Mouse (Mus musculus): ENCODE results near the gene Slfn2. TPM values are rescaled to one million over a fixed set of nuclear protein-coding genes. Genes with fewer than 3 reads are reported as not detected.

The Slfn2 gene
- polyA plus RNA-seq, 1 experiment from 2014 or later, result 1.1 TPM

- H3K4me3 ChIP-seq (ENCODE audit: low read depth, low read length), result no peak overlapping the region
- H3K27me3 ChIP-seq (ENCODE audit: control insufficient read depth, insufficient read depth, low read depth, low read length), result no peaks in the 10 kb centered on the region
- no peak overlapping the region for H3K4me2 ChIP-seq (ENCODE audit: low read length)
- H3K36me3 ChIP-seq (ENCODE audit: control insufficient read depth, insufficient read depth, low read length), result no peaks in the 10 kb centered on the region
- no peak for ATAC-seq
- 37% methylated on average over 11 of the region's 11 CpGs for WGBS
- no peak overlapping the region for H3K9ac ChIP-seq (ENCODE audit: low read depth, low read length)
- no peaks in the 10 kb centered on the region for H3K4me1 ChIP-seq (ENCODE audit: control insufficient read depth, insufficient read depth, low read length)
- no peak overlapping the region for H3K27ac ChIP-seq (ENCODE audit: low read length)
- no peaks in the 10 kb centered on the region for H3K9me3 ChIP-seq (replicated peaks; ENCODE audit: control insufficient read depth, low read length, poor library complexity, severe bottlenecking)
Measured at GRCm38 (mm10) chr11:83066640-83067531, 2.0 kb downstream of the Slfn2 start.

GRCm38 (mm10) chr11:83067982-83068694, 3.2 kb downstream of the Slfn2 start:
- H3K27me3 ChIP-seq (ENCODE audit: control insufficient read depth, insufficient read depth, low read depth, low read length), result no peaks in the 10 kb centered on the region
- WGBS, result 79% methylated on average over 4 of the region's 4 CpGs
- H3K36me3 ChIP-seq (ENCODE audit: control insufficient read depth, insufficient read depth, low read length), result no peaks in the 10 kb centered on the region
- H3K4me3 ChIP-seq (ENCODE audit: low read depth, low read length), result no peak overlapping the region
- ATAC-seq, result no peak
- no peak overlapping the region for H3K27ac ChIP-seq (ENCODE audit: low read length)
- H3K9ac ChIP-seq (ENCODE audit: low read depth, low read length), result no peak overlapping the region
- no peaks in the 10 kb centered on the region for H3K4me1 ChIP-seq (ENCODE audit: control insufficient read depth, insufficient read depth, low read length)
- no peaks in the 10 kb centered on the region for H3K9me3 ChIP-seq (replicated peaks; ENCODE audit: control insufficient read depth, low read length, poor library complexity, severe bottlenecking)
- no peak overlapping the region for H3K4me2 ChIP-seq (ENCODE audit: low read length)

- no peaks in the 10 kb centered on the region for H3K36me3 ChIP-seq (ENCODE audit: control insufficient read depth, insufficient read depth, low read length)
- no peak for ATAC-seq
- no peaks in the 10 kb centered on the region for H3K27me3 ChIP-seq (ENCODE audit: control insufficient read depth, insufficient read depth, low read depth, low read length)
- H3K4me2 ChIP-seq (ENCODE audit: low read length), result no peak overlapping the region
- no peak overlapping the region for H3K27ac ChIP-seq (ENCODE audit: low read length)
- no peaks in the 10 kb centered on the region for H3K4me1 ChIP-seq (ENCODE audit: control insufficient read depth, insufficient read depth, low read length)
- no peaks in the 10 kb centered on the region for H3K9me3 ChIP-seq (replicated peaks; ENCODE audit: control insufficient read depth, low read length, poor library complexity, severe bottlenecking)
- WGBS, result 84% methylated on average over 15 of the region's 15 CpGs
- H3K4me3 ChIP-seq (ENCODE audit: low read depth, low read length), result no peak overlapping the region
- no peak overlapping the region for H3K9ac ChIP-seq (ENCODE audit: low read depth, low read length)
Measured at GRCm38 (mm10) chr11:83070321-83070970, 5.5 kb downstream of the Slfn2 start.

- Histone ChIP-seq H3K4me2 (ENCODE audit: low read length) (no peak overlapping the region), H3K9me3 (replicated peaks; ENCODE audit: control insufficient read depth, low read length, poor library complexity, severe bottlenecking) (no peaks in the 10 kb centered on the region), H3K36me3 (ENCODE audit: control insufficient read depth, insufficient read depth, low read length) (no peaks in the 10 kb centered on the region), H3K4me3 (ENCODE audit: low read depth, low read length) (no peak overlapping the region), H3K27me3 (ENCODE audit: control insufficient read depth, insufficient read depth, low read depth, low read length) (no peaks in the 10 kb centered on the region), H3K9ac (ENCODE audit: low read depth, low read length) (no peak overlapping the region), H3K27ac (ENCODE audit: low read length) (no peak overlapping the region), H3K4me1 (ENCODE audit: control insufficient read depth, insufficient read depth, low read length) (no peaks in the 10 kb centered on the region)
- 85% methylated on average over 3 of the region's 3 CpGs for WGBS
- no peak for ATAC-seq
Measured at GRCm38 (mm10) chr11:83077714-83078422, 13.0 kb downstream of the Slfn2 start.

GRCm38 (mm10) chr11:83078423-83079140, 13.7 kb downstream of the Slfn2 start:
- no peaks in the 10 kb centered on the region for H3K4me1 ChIP-seq (ENCODE audit: control insufficient read depth, insufficient read depth, low read length)
- WGBS, result 87% methylated on average over 5 of the region's 5 CpGs
- no peak for ATAC-seq
- H3K4me3 ChIP-seq (ENCODE audit: low read depth, low read length), result no peak overlapping the region
- H3K27ac ChIP-seq (ENCODE audit: low read length), result no peak overlapping the region
- H3K9ac ChIP-seq (ENCODE audit: low read depth, low read length), result no peak overlapping the region
- no peaks in the 10 kb centered on the region for H3K27me3 ChIP-seq (ENCODE audit: control insufficient read depth, insufficient read depth, low read depth, low read length)
- no peaks in the 10 kb centered on the region for H3K36me3 ChIP-seq (ENCODE audit: control insufficient read depth, insufficient read depth, low read length)
- no peaks in the 10 kb centered on the region for H3K9me3 ChIP-seq (replicated peaks; ENCODE audit: control insufficient read depth, low read length, poor library complexity, severe bottlenecking)
- H3K4me2 ChIP-seq (ENCODE audit: low read length), result no peak overlapping the region

GRCm38 (mm10) chr11:83079487-83080199, 14.7 kb downstream of the Slfn2 start:
- Histone ChIP-seq H3K9ac (ENCODE audit: low read depth, low read length) (no peak overlapping the region), H3K4me2 (ENCODE audit: low read length) (no peak overlapping the region), H3K4me3 (ENCODE audit: low read depth, low read length) (no peak overlapping the region), H3K36me3 (ENCODE audit: control insufficient read depth, insufficient read depth, low read length) (no peaks in the 10 kb centered on the region), H3K9me3 (replicated peaks; ENCODE audit: control insufficient read depth, low read length, poor library complexity, severe bottlenecking) (no peaks in the 10 kb centered on the region), H3K27ac (ENCODE audit: low read length) (no peak overlapping the region), H3K27me3 (ENCODE audit: control insufficient read depth, insufficient read depth, low read depth, low read length) (no peaks in the 10 kb centered on the region), H3K4me1 (ENCODE audit: control insufficient read depth, insufficient read depth, low read length) (no peaks in the 10 kb centered on the region)
- WGBS, result 88% methylated on average over 9 of the region's 9 CpGs
- no peak for ATAC-seq

- no peak overlapping the region for H3K9ac ChIP-seq (ENCODE audit: low read depth, low read length)
- no peaks in the 10 kb centered on the region for H3K9me3 ChIP-seq (replicated peaks; ENCODE audit: control insufficient read depth, low read length, poor library complexity, severe bottlenecking)
- ATAC-seq, result no peak
- H3K4me1 ChIP-seq (ENCODE audit: control insufficient read depth, insufficient read depth, low read length), result no peaks in the 10 kb centered on the region
- no peak overlapping the region for H3K4me2 ChIP-seq (ENCODE audit: low read length)
- WGBS, result 70% methylated on average over 7 of the region's 7 CpGs
- H3K4me3 ChIP-seq (ENCODE audit: low read depth, low read length), result no peak overlapping the region
- H3K27me3 ChIP-seq (ENCODE audit: control insufficient read depth, insufficient read depth, low read depth, low read length), result no peaks in the 10 kb centered on the region
- H3K36me3 ChIP-seq (ENCODE audit: control insufficient read depth, insufficient read depth, low read length), result no peaks in the 10 kb centered on the region
- no peak overlapping the region for H3K27ac ChIP-seq (ENCODE audit: low read length)
Measured at GRCm38 (mm10) chr11:83082741-83083473, 18.0 kb downstream of the Slfn2 start.

Measured in midbrain, embryonic 16.5 days (tissue).